Mouse (Mus musculus): ENCODE measurements around the gene Srsf6.

GRCm38 (mm10) chr2:162884101-162884500 is 47.2 kb upstream of the Srsf6 start:
- TF ChIP-seq CTCF (IDR thresholded peaks at IDR 0.05; ENCODE audit: extremely low read depth, insufficient read depth, insufficient read length, insufficient replicate concordance) (no peak), POLR2A (IDR thresholded peaks at IDR 0.05; ENCODE audit: low read depth, low read length) (no peak)

All from spleen, adult 2 months (tissue).